In the genomic region with DNA sequence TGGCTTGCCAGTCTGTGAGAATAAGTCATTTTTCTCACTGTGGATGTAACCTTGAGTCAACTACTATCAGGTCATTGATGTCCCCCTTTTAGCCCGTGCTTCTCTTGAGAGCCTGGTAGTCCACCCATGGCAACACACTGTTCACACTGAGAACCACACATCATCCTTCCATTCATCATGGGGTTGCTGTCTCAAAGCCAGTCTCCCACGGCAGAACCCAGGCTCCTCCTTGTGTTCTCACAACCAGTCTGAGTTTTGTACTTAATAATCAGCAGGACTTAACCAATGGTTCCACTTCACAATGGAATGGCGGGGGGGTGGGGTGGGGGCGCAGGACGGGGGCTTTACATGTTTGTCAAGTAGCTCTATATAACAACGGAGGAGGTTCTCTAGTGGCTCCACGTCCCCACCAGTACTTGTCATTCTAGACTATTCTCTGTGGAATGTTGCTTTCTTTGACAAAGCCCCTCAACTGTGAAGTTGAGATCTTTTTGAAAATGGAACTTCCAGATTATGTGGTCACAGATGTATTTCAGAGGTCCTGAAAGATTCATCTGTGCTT, we compare ENCODE assay signal across 22 mouse cellular contexts. TPM values are rescaled to one million over a fixed set of nuclear protein-coding genes. Genes with fewer than 3 reads are reported as not detected.
DNase-seq lines count a peak whose midpoint lies in the region; ATAC-seq and TF ChIP-seq lines count a peak whose summit lies in the region.
"Not testable (repeated sequence)": the region's sequence is repeated elsewhere in the genome, so short reads cannot be mapped to it uniquely, and the experiment has no call there.
"Had no signal": no experiment of that assay in that cellular context is flagged by ENCODE, and none has a peak within 500 bp of the region (broad histone marks: within the 10 kb centered on the region; RNA-seq: fewer than 3 reads in every experiment).

No protein-coding gene starts in this region.

- not testable (repeated sequence) for ATAC-seq in liver, postnatal 0 days; lung, postnatal 0 days

- TF ChIP-seq EP300 in CH12.LX (IDR thresholded peaks at IDR 0.05; ENCODE audit: low read length), result peak; percentile 64; the same call in 1 of the 2 replicates
- not testable (repeated sequence) for TF ChIP-seq EP300 in liver, postnatal 0 days (IDR thresholded peaks at IDR 0.05; ENCODE audit: low read depth); lung, postnatal 0 days (IDR thresholded peaks at IDR 0.05)

- DNase-seq in CH12.LX (ENCODE audit: extremely low read depth), result peak; percentile 65
- peak; percentile 92 for DNase-seq in heart, adult 11 months
- DNase-seq in liver, postnatal 0 days, result peak; percentile 10
- peak; percentile 3 for DNase-seq in lung, postnatal 0 days (ENCODE audit: low spot score)
- DNase-seq in splenic B cell, adult 2 months (ENCODE audit: low read depth, low spot score), result peak; percentile 52

- peak overlapping the region; percentile 3; the same call in 1 of the 2 replicates for H3K9ac ChIP-seq in CH12.LX (ENCODE audit: insufficient read depth, low read depth)
- H3K9ac ChIP-seq in liver, postnatal 0 days (replicated peaks); lung, postnatal 0 days (replicated peaks; ENCODE audit: low read depth): not testable (repeated sequence)

- not testable (repeated sequence) for H3K36me3 ChIP-seq in CH12.LX (replicated peaks in 1 of 2; ENCODE audit: control insufficient read depth in 1 of 2, insufficient read depth in 1 of 2, low read length in 1 of 2); liver, postnatal 0 days (replicated peaks; ENCODE audit: insufficient read depth, low read length); lung, postnatal 0 days (ENCODE audit: insufficient read depth, low read length); splenic B cell, adult 2 months (ENCODE audit: control insufficient read depth, insufficient read depth, low read length, poor library complexity, severe bottlenecking)

- not testable (repeated sequence) for TF ChIP-seq RAD21 in CH12.LX (IDR thresholded peaks at IDR 0.05; ENCODE audit: low read depth, low read length)

- in situ Hi-C loops in CH12.LX (cut with MboI; ENCODE audit: low pct_ligation_motif_present, low pct_unique_long_range_greater_than_20kb, low sequenced_read_pairs), result not testable (repeated sequence)

- not testable (repeated sequence) for H3K9me3 ChIP-seq in CH12.LX (replicated peaks; ENCODE audit: low read length); liver, postnatal 0 days (ENCODE audit: low read length); lung, postnatal 0 days (ENCODE audit: low read length)

- not testable (repeated sequence) for H3K4me3 ChIP-seq in CH12.LX (replicated peaks in 1 of 3; ENCODE audit: low read depth in 2 of 3, low read length in 2 of 3, poor library complexity in 1 of 3); liver, postnatal 0 days (ENCODE audit: low read depth, low read length); lung, postnatal 0 days (ENCODE audit: low read depth, low read length)

- not testable (repeated sequence) for TF ChIP-seq CTCF in CH12.LX (conservative IDR thresholded peaks at IDR 0.05 in 1 of 2, IDR thresholded peaks at IDR 0.05 in 1 of 2; ENCODE audit: low read depth in 2 of 2, low read length in 2 of 2); liver, postnatal 0 days (IDR thresholded peaks at IDR 0.05; ENCODE audit: low read depth); lung, postnatal 0 days (IDR thresholded peaks at IDR 0.05)

- H3K79me2 ChIP-seq in CH12.LX (replicated peaks; ENCODE audit: control insufficient read depth, extremely low read depth, insufficient read depth, poor library complexity, severe bottlenecking), result not testable (repeated sequence)

- not testable (repeated sequence) for H3K27me3 ChIP-seq in CH12.LX (replicated peaks); liver, postnatal 0 days (ENCODE audit: insufficient read depth, low read length); lung, postnatal 0 days (replicated peaks; ENCODE audit: insufficient read depth, low read length); splenic B cell, adult 2 months (ENCODE audit: control insufficient read depth, insufficient read depth, low read length, poor library complexity, severe bottlenecking)

- WGBS in liver, postnatal 0 days (ENCODE audit: insufficient replicate concordance), result 74% methylated on average over 6 of the region's 7 CpGs
- WGBS in lung, postnatal 0 days, result 79% methylated on average over 6 of the region's 7 CpGs

- peak overlapping the region; percentile 24 for H3K4me2 ChIP-seq in CH12.LX (ENCODE audit: insufficient read depth, low read depth, poor library complexity, severe bottlenecking)
- H3K4me2 ChIP-seq in liver, postnatal 0 days (ENCODE audit: low read depth, low read length); lung, postnatal 0 days (replicated peaks; ENCODE audit: low read depth, low read length): not testable (repeated sequence)

- 0 out of 2 replicates have a peak overlapping the region, but pooled peaks have one; percentile 53 for H3K27ac ChIP-seq in CH12.LX (ENCODE audit: insufficient read depth, low read depth)
- not testable (repeated sequence) for H3K27ac ChIP-seq in liver, postnatal 0 days (ENCODE audit: low read depth); lung, postnatal 0 days (ENCODE audit: low read length)

- H3K4me1 ChIP-seq in CH12.LX (ENCODE audit: control insufficient read depth in 1 of 2, insufficient read depth in 2 of 2); liver, postnatal 0 days (ENCODE audit: insufficient read depth); lung, postnatal 0 days (ENCODE audit: insufficient read depth, low read depth, low read length): not testable (repeated sequence)

- dilution Hi-C loops in CH12.LX (cut with MboI; ENCODE audit: extremely low pct_ligation_motif_present, extremely low pct_unique_long_range_greater_than_20kb, low sequenced_read_pairs), result not testable (repeated sequence)

- TF ChIP-seq POLR2A in CH12.LX (IDR thresholded peaks at IDR 0.05; ENCODE audit: low read depth, low read length), result not testable (repeated sequence)

TF ChIP-seq in CH12.LX, 34 proteins besides CTCF, POLR2A, EP300 and RAD21:
- 0 out of 2 replicates have a peak, but pooled peaks have one; percentile 14 for TF ChIP-seq IRF4 (IDR thresholded peaks at IDR 0.05; ENCODE audit: low read depth, low read length)
- TF ChIP-seq ETS1 (conservative IDR thresholded peaks at IDR 0.05; ENCODE audit: low read depth, low read length), result 0 out of 2 replicates have a peak, but pooled peaks have one; percentile 40
- TF ChIP-seq KAT2A (IDR thresholded peaks at IDR 0.05; ENCODE audit: insufficient replicate concordance, low read length), result 0 out of 2 replicates have a peak, but pooled peaks have one; percentile 35
- TF ChIP-seq TCF12 (IDR thresholded peaks at IDR 0.05; ENCODE audit: low read depth, low read length), result 0 out of 2 replicates have a peak, but pooled peaks have one; percentile 20

RNA-seq across cellular contexts. Expression of a gene that starts 6.9 kb away (rescaled TPM):
- 1.2 TPM in 1 of 2 replicates, not detected in the other for total RNA-seq in CH12.LX (2012; rRNA removed)
- total RNA-seq in CH12.LX (2014; rRNA removed), result not detected in 2 replicates
- not detected in 2 replicates for polyA plus RNA-seq in CH12.LX (2012; ENCODE audit: insufficient read length, low read depth)
- not detected in 2 replicates for polyA plus RNA-seq in liver, postnatal 0 days (2015; fragmentation: Nextera tagmentation; extraction: Ambion mirVana)
- polyA plus RNA-seq in lung, postnatal 0 days (2015; fragmentation: Nextera tagmentation; extraction: Ambion mirVana), result not detected in 2 replicates
- total RNA-seq: adrenal gland, adult 18-20 months; adrenal gland, adult 2 months; adrenal gland, adult 8-10 months; adrenal gland, postnatal 10 days; adrenal gland, postnatal 14 days; adrenal gland, postnatal 25 days; adrenal gland, postnatal 36 days; adrenal gland, postnatal 4 days; ES-E14; G1E; MEL had no signal
- polyA plus RNA-seq: activated CD4-positive, CD25-positive, alpha-beta regulatory T cell, adult 4 months; adrenal gland, adult 2 months; brain, embryonic 14.5 days; C2C12; CD4-positive, CD25-positive, alpha-beta regulatory T cell, adult 4 months; cerebellum, adult 2 months; G1E; Patski had no signal

RNA-seq across cellular contexts. Expression of a gene that starts 16.6 kb away (rescaled TPM):
- total RNA-seq in CH12.LX (2012; rRNA removed) (58.6 and 74.4 TPM in 2 replicates), CH12.LX (2014; rRNA removed) (97.2 and 114 TPM in 2 replicates)
- 105 TPM in 2 replicates for polyA plus RNA-seq in CH12.LX (2012; ENCODE audit: insufficient read length, low read depth)
- 0.15 and 0.23 TPM in 2 replicates for polyA plus RNA-seq in liver, postnatal 0 days (2015; fragmentation: Nextera tagmentation; extraction: Ambion mirVana)
- polyA plus RNA-seq in lung, postnatal 0 days (2015; fragmentation: Nextera tagmentation; extraction: Ambion mirVana), result 0.11 and 0.20 TPM in 2 replicates
- total RNA-seq: adrenal gland, postnatal 25 days; MEL had no signal
- polyA plus RNA-seq: adrenal gland, adult 2 months; brain, embryonic 14.5 days; C2C12; cerebellum, adult 2 months; G1E had no signal

Comparison
In these comparisons a context has a peak if more than half of its experiments do, and no peak if none do; other contexts are left out.
1. DNase-seq: peak in every context shown above with its lines; median percentile 92 in heart, adult 11 months; 65 in CH12.LX; 52 in splenic B cell, adult 2 months; 10 in liver, postnatal 0 days; 3 in lung, postnatal 0 days.
2. RNA of a gene that starts 16.6 kb away (polyA plus RNA-seq): 105 TPM in CH12.LX; 0.15 to 0.23 TPM in liver, postnatal 0 days and 0.11 to 0.20 TPM in lung, postnatal 0 days; every median in the first group is over 10 times any median in the second.